In the genomic region with DNA sequence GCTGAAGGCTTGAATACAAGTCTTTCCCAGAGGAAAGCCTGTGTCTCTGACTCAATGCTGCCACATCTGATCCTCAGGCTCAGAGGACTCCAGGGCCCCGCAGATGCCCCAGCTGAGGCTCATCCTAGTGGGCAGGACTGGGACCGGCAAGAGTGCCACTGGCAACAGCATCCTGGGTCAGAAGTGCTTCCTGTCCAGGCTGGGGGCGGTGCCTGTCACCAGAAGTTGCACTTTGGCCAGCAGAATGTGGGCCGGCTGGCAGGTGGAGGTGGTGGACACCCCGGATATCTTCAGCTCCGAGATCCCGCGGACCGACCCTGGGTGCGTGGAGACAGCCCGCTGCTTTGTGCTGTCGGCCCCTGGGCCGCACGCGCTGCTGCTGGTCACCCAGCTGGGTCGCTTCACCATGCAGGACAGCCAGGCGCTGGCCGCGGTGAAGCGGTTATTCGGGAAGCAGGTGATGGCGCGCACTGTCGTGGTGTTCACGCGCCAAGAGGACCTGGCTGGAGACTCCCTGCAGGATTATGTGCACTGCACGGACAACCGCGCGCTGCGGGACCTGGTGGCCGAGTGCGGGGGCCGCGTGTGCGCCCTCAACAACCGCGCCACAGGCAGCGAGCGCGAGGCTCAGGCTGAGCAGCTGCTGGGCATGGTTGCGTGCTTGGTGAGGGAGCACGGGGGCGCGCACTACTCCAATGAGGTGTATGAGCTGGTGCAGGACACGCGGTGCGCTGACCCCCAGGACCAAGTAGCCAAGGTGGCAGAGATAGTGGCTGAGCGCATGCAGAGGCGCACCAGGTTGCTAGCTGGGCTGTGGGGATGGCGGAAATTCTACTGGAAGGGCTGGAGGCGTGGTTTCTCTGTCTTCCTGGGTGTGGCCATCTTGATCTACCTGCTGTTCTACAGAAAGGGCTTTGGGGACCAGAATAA, we compare ENCODE assay signal across 9 mouse cellular contexts. TPM values are rescaled to one million over a fixed set of nuclear protein-coding genes. Genes with fewer than 3 reads are reported as not detected.
DNase-seq lines count a peak whose midpoint lies in the region; ATAC-seq and TF ChIP-seq lines count a peak whose summit lies in the region.
"Had no signal": no experiment of that assay in that cellular context is flagged by ENCODE, and none has a peak within 500 bp of the region (broad histone marks: within the 10 kb centered on the region; RNA-seq: fewer than 3 reads in every experiment).

No protein-coding gene starts in this region.

- no peak for ATAC-seq in heart, embryonic 15.5 days (replicated peaks; ENCODE audit: insufficient number of reproducible peaks, insufficient read depth, low FRiP score, low read depth)
- ATAC-seq in midbrain, embryonic 14.5 days (ENCODE audit: low FRiP score, low TSS enrichment): peak; percentile 46; the same call in 1 of the 2 replicates
- no peak for ATAC-seq in megakaryocyte progenitor cell, adult 5-6 weeks (replicated peaks; ENCODE audit: poor library complexity)

- peaks cover 31% of the 10 kb centered on the region for H3K27me3 ChIP-seq in heart, embryonic 15.5 days
- peaks cover 17% of the 10 kb centered on the region for H3K27me3 ChIP-seq in midbrain, embryonic 14.5 days (ENCODE audit: control insufficient read depth, insufficient read depth, low read length)

- H3K4me3 ChIP-seq in bone marrow, adult 2 months (replicated peaks; ENCODE audit: control insufficient read depth, low read depth, low read length): no peak overlapping the region
- H3K4me3 ChIP-seq in heart, embryonic 15.5 days: peak overlapping the region; percentile 43
- H3K4me3 ChIP-seq in midbrain, embryonic 14.5 days (replicated peaks; ENCODE audit: low read depth, low read length): peak overlapping the region; percentile 49

- H3K4me2 ChIP-seq in heart, embryonic 15.5 days: peak overlapping the region; percentile 70
- H3K4me2 ChIP-seq in midbrain, embryonic 14.5 days (ENCODE audit: low read length): peak overlapping the region; percentile 73

- TF ChIP-seq CTCF in bone marrow, adult 2 months (IDR thresholded peaks at IDR 0.05; ENCODE audit: control insufficient read depth, insufficient read depth, low read length): no peak

- peak; percentile 22 to 27 for DNase-seq in layer of hippocampus, postnatal 10 days (ENCODE audit: low spot score in 2 of 2)
- no peak for DNase-seq in layer of hippocampus, adult 18-20 months (ENCODE audit: low spot score in 2 of 2)
- DNase-seq in kidney, postnatal 25 days: peak; percentile 88 to 95
- DNase-seq in midbrain, embryonic 14.5 days: peak; percentile 58
- DNase-seq in frontal cortex, postnatal 14 days (ENCODE audit: low spot score in 2 of 2): no peak

- peak overlapping the region; percentile 61 for H3K27ac ChIP-seq in bone marrow, adult 2 months (ENCODE audit: control insufficient read depth, insufficient read depth, low read depth, low read length, poor library complexity)
- H3K27ac ChIP-seq in heart, embryonic 15.5 days: no peak overlapping the region
- 0 out of 2 replicates have a peak overlapping the region, but pooled peaks have one; percentile 32 for H3K27ac ChIP-seq in midbrain, embryonic 14.5 days (replicated peaks; ENCODE audit: low read depth, low read length)
- H3K27ac ChIP-seq: macrophage had no signal

- H3K36me3 ChIP-seq in heart, embryonic 15.5 days: no peaks in the 10 kb centered on the region
- H3K36me3 ChIP-seq in midbrain, embryonic 14.5 days (ENCODE audit: control insufficient read depth, insufficient read depth, low read length): no peaks in the 10 kb centered on the region

- no peaks in the 10 kb centered on the region for H3K9me3 ChIP-seq in heart, embryonic 15.5 days (replicated peaks)
- no peaks in the 10 kb centered on the region for H3K9me3 ChIP-seq in midbrain, embryonic 14.5 days (ENCODE audit: control insufficient read depth, low read length)

- TF ChIP-seq POLR2A in bone marrow, adult 2 months (IDR thresholded peaks at IDR 0.05; ENCODE audit: borderline replicate concordance, control insufficient read depth, low read depth, low read length): no peak

- WGBS in bone marrow, adult 2 months: 80% methylated on average over 52 of the region's 52 CpGs
- 13% methylated on average over 52 of the region's 52 CpGs for WGBS in heart, embryonic 15.5 days
- WGBS in midbrain, embryonic 14.5 days: 2% methylated on average over 52 of the region's 52 CpGs

- H3K4me1 ChIP-seq in bone marrow, adult 2 months (ENCODE audit: control insufficient read depth, insufficient read depth, low read length): peaks cover 1% of the 10 kb centered on the region
- peaks cover 16% of the 10 kb centered on the region for H3K4me1 ChIP-seq in heart, embryonic 15.5 days (replicated peaks)
- H3K4me1 ChIP-seq in midbrain, embryonic 14.5 days (ENCODE audit: control insufficient read depth, insufficient read depth, low read length): no peaks in the 10 kb centered on the region

- H3K9ac ChIP-seq in heart, embryonic 15.5 days: 0 out of 2 replicates have a peak overlapping the region, but pooled peaks have one; percentile 22
- H3K9ac ChIP-seq in midbrain, embryonic 14.5 days (replicated peaks; ENCODE audit: low read length): peak overlapping the region; percentile 59

RNA-seq across cellular contexts. Expression of a gene that starts 3.3 kb away (rescaled TPM):
- total RNA-seq in layer of hippocampus, postnatal 10 days (2021): 1 to 10 TPM in 1 of 2 experiments, under 1 TPM in 1; 0.98 to 1.2 TPM
- total RNA-seq in layer of hippocampus, adult 18-20 months (2021): under 1 TPM; 0.62 to 0.99 TPM
- polyA plus RNA-seq in bone marrow, adult 2 months (2011; ENCODE audit: insufficient read depth, insufficient read length, low replicate concordance, missing spikeins): 4.7 and 7.9 TPM in 2 replicates
- 6.2 and 9.4 TPM in 2 replicates for polyA plus RNA-seq in heart, embryonic 15.5 days (2015; fragmentation: Nextera tagmentation; extraction: Ambion mirVana)
- 0.71 and 0.78 TPM in 2 replicates for polyA plus RNA-seq in midbrain, embryonic 14.5 days (2014; fragmentation: Nextera tagmentation; extraction: Ambion mirVana)
- total RNA-seq in megakaryocyte progenitor cell, adult 5-6 weeks (2015): 0.07 and 1.1 TPM in 2 replicates
- 0.08 and 2.0 TPM in 2 replicates for total RNA-seq in megakaryocyte progenitor cell, adult 5-6 weeks (2017)
- polyA plus RNA-seq: macrophage had no signal

RNA-seq across cellular contexts. Expression of a gene that starts 3.8 kb away (rescaled TPM):
- total RNA-seq in layer of hippocampus, postnatal 10 days (2021): 1 to 10 TPM; 3.0 to 3.2 TPM
- 1 to 10 TPM; 1.4 to 1.9 TPM for total RNA-seq in layer of hippocampus, adult 18-20 months (2021)
- 19.3 and 26.4 TPM in 2 replicates for polyA plus RNA-seq in bone marrow, adult 2 months (2011; ENCODE audit: insufficient read depth, insufficient read length, low replicate concordance, missing spikeins)
- polyA plus RNA-seq in heart, embryonic 15.5 days (2015; fragmentation: Nextera tagmentation; extraction: Ambion mirVana): 26.4 and 31.6 TPM in 2 replicates
- 2.8 and 5.2 TPM in 2 replicates for polyA plus RNA-seq in midbrain, embryonic 14.5 days (2014; fragmentation: Nextera tagmentation; extraction: Ambion mirVana)
- total RNA-seq in megakaryocyte progenitor cell, adult 5-6 weeks (2015): 1.2 and 5.1 TPM in 2 replicates
- total RNA-seq in megakaryocyte progenitor cell, adult 5-6 weeks (2017): 3.7 and 9.1 TPM in 2 replicates
- polyA plus RNA-seq: macrophage had no signal

RNA-seq across cellular contexts. Expression of a gene that starts 24.3 kb away (rescaled TPM):
- total RNA-seq in layer of hippocampus, postnatal 10 days (2021): not detected
- not detected for total RNA-seq in layer of hippocampus, adult 18-20 months (2021)
- polyA plus RNA-seq in bone marrow, adult 2 months (2011; ENCODE audit: insufficient read depth, insufficient read length, low replicate concordance, missing spikeins): 3.6 and 5.2 TPM in 2 replicates
- 0.23 and 0.27 TPM in 2 replicates for polyA plus RNA-seq in heart, embryonic 15.5 days (2015; fragmentation: Nextera tagmentation; extraction: Ambion mirVana)
- polyA plus RNA-seq in midbrain, embryonic 14.5 days (2014; fragmentation: Nextera tagmentation; extraction: Ambion mirVana): not detected in 2 replicates
- 0.22 TPM in 1 of 2 replicates, not detected in the other for total RNA-seq in megakaryocyte progenitor cell, adult 5-6 weeks (2015)
- total RNA-seq in megakaryocyte progenitor cell, adult 5-6 weeks (2017): 0.29 and 1.3 TPM in 2 replicates

RNA-seq across cellular contexts. Expression of a gene that starts 24.3 kb away (rescaled TPM):
- not detected for total RNA-seq in layer of hippocampus, postnatal 10 days (2021)
- total RNA-seq in layer of hippocampus, adult 18-20 months (2021): 1 to 10 TPM in 1 of 2 experiments, not detected in 1; 1.9 TPM
- 15.2 TPM in 1 of 2 replicates, not detected in the other for polyA plus RNA-seq in bone marrow, adult 2 months (2011; ENCODE audit: insufficient read depth, insufficient read length, low replicate concordance, missing spikeins)
- 3.3 and 4.6 TPM in 2 replicates for polyA plus RNA-seq in heart, embryonic 15.5 days (2015; fragmentation: Nextera tagmentation; extraction: Ambion mirVana)
- 1.00 TPM in 1 of 2 replicates, not detected in the other for polyA plus RNA-seq in midbrain, embryonic 14.5 days (2014; fragmentation: Nextera tagmentation; extraction: Ambion mirVana)
- not detected in 2 replicates for total RNA-seq in megakaryocyte progenitor cell, adult 5-6 weeks (2015)
- total RNA-seq in megakaryocyte progenitor cell, adult 5-6 weeks (2017): 20.7 and 26.7 TPM in 2 replicates
- polyA plus RNA-seq: macrophage had no signal

RNA-seq across cellular contexts. Expression of a gene that starts 28.0 kb away (rescaled TPM):
- total RNA-seq in layer of hippocampus, postnatal 10 days (2021): not detected
- total RNA-seq in layer of hippocampus, adult 18-20 months (2021): not detected
- 15.3 and 36.7 TPM in 2 replicates for polyA plus RNA-seq in bone marrow, adult 2 months (2011; ENCODE audit: insufficient read depth, insufficient read length, low replicate concordance, missing spikeins)
- polyA plus RNA-seq in heart, embryonic 15.5 days (2015; fragmentation: Nextera tagmentation; extraction: Ambion mirVana): 0.08 TPM in 1 of 2 replicates, not detected in the other
- polyA plus RNA-seq in midbrain, embryonic 14.5 days (2014; fragmentation: Nextera tagmentation; extraction: Ambion mirVana): not detected in 2 replicates
- 0.12 and 0.62 TPM in 2 replicates for total RNA-seq in megakaryocyte progenitor cell, adult 5-6 weeks (2015)
- 0.61 TPM in 1 of 2 replicates, not detected in the other for total RNA-seq in megakaryocyte progenitor cell, adult 5-6 weeks (2017)

Comparison
In these comparisons a context has a peak if more than half of its experiments do, and no peak if none do; other contexts are left out.
1. DNase-seq: peak in layer of hippocampus, postnatal 10 days (2 of 2), kidney, postnatal 25 days (2 of 2) and midbrain, embryonic 14.5 days (single experiment); none in layer of hippocampus, adult 18-20 months (0 of 2) and frontal cortex, postnatal 14 days (0 of 2).